Mouse (Mus musculus) hindbrain, postnatal 0 days (tissue): ENCODE measurements around the gene Kcnn3. TPM values are rescaled to one million over a fixed set of nuclear protein-coding genes. Genes with fewer than 3 reads are reported as not detected.
A peak's percentile ranks its signal among the peaks of the same experiment; 100 is the strongest.

Experiments used
- ATAC-seq: fragments of 200-750 bp; cut with Nextera tagmentation; 2 replicates; pipeline ENCODE4 v1.8.0; 2017; ENCODE audit warnings: mild to moderate bottlenecking, moderate TSS enrichment, moderate library complexity
- DNase-seq: peaks from one replicate; pipeline ENCODE4 v3.0.0-alpha.2; 2015; ENCODE audit warnings: low spot score
- H3K27ac ChIP-seq: fragments of 300-500 bp; sonication (generic); 2 replicates; pipeline ENCODE4 v1.5.1; 2014; ENCODE audit warnings: mild to moderate bottlenecking
- H3K27me3 ChIP-seq: fragments of 300-500 bp; sonication (generic); 2 replicates; pipeline ENCODE4 v1.6.1; 2014; ENCODE audit warnings: low read length, mixed read lengths; ENCODE audit not compliant: insufficient read depth
- H3K36me3 ChIP-seq: fragments of 300-500 bp; sonication (generic); 2 replicates; pipeline ENCODE4 v1.6.1; 2014; ENCODE audit warnings: low read length, mixed read lengths; ENCODE audit not compliant: insufficient read depth
- H3K4me1 ChIP-seq: fragments of 300-500 bp; sonication (generic); 2 replicates; pipeline ENCODE4 v1.6.1; 2014; ENCODE audit warnings: antibody characterized with exemption, low read length, mixed read lengths; ENCODE audit not compliant: insufficient read depth
- H3K4me2 ChIP-seq: fragments of 300-500 bp; sonication (generic); 2 replicates; pipeline ENCODE4 v1.6.1; 2014; ENCODE audit warnings: low read depth, mild to moderate bottlenecking, low read length, moderate library complexity, mixed read lengths
- H3K4me3 ChIP-seq: fragments of 300-500 bp; sonication (generic); 2 replicates; pipeline ENCODE4 v1.5.1; 2014; ENCODE audit warnings: low read length
- H3K9ac ChIP-seq: fragments of 300-500 bp; sonication (generic); replicated peaks from 2 replicates; pipeline ENCODE4 v1.6.1; 2014; ENCODE audit warnings: mild to moderate bottlenecking, low read length, moderate library complexity, mixed read lengths
- H3K9me3 ChIP-seq: fragments of 300-500 bp; sonication (generic); 2 replicates; pipeline ENCODE4 v1.6.1; 2016; ENCODE audit warnings: low read length, mixed read lengths
- CTCF ChIP-seq: IDR thresholded peaks from 2 replicates; pipeline ENCODE4 v1.5.1; 2016; ENCODE audit warnings: antibody characterized with exemption, control low read depth, low read depth
- WGBS: fragments of 180-500 bp; shearing (Covaris S2); extraction: QIAGEN DNeasy Blood & Tissue Kit; methylation state at CpG from one replicate; pipeline ENCODE4 v1.1.7; 2014; 5-methylcytosine and 5-hydroxymethylcytosine counted together
- polyA plus RNA-seq: library from polyadenylated mRNA; unstranded; fragments of >200 nt; fragmentation: Nextera tagmentation; extraction: Ambion mirVana; gene quantifications from 2 replicates; pipeline ENCODE4 v1.2.1, GENCODE M21; 2015
- total RNA-seq: library from RNA; depleted of rRNA; stranded (reverse); fragments of >200 nt; gene quantifications from 2 replicates; pipeline ENCODE4 v1.2.3, GENCODE M21; 2014

The Kcnn3 gene
- total and polyA plus RNA-seq, 2 experiments from 2014 or later = 7.4 to 27.3 TPM

DNA sequence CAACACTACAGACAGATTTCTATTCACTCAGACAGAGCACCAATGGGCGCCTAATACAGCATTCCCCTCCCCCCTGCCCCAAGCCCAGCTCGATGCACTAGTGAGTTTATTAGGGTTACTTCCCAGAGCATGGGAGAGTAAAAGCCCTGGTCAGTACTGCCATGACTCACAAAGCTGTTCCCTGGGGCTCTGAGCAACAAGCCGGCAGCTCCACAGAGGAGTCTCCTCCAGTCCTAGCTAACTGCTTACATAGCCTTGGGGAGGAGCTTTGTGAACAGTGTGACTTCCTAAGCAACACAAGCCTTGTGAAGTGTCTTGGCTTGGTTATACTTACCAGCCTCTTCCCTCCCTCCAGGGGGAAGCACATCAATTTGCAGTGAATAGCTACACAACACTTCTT is 183.6 kb downstream of the Kcnn3 start:
- Histone ChIP-seq H3K27ac (no peak overlapping the region), H3K4me3 (no peak overlapping the region), H3K4me1 (no peaks in the 10 kb centered on the region), H3K36me3 (no peaks in the 10 kb centered on the region), H3K27me3 (no peaks in the 10 kb centered on the region), H3K9me3 (no peaks in the 10 kb centered on the region), H3K9ac (no peak overlapping the region), H3K4me2 (no peak overlapping the region)
- TF ChIP-seq CTCF = no peak
- DNase-seq (no peak), ATAC-seq (0 out of 2 replicates have a peak, but pooled peaks have one; percentile 27)
- 47% methylated on average over 3 of the region's 3 CpGs for WGBS

DNA sequence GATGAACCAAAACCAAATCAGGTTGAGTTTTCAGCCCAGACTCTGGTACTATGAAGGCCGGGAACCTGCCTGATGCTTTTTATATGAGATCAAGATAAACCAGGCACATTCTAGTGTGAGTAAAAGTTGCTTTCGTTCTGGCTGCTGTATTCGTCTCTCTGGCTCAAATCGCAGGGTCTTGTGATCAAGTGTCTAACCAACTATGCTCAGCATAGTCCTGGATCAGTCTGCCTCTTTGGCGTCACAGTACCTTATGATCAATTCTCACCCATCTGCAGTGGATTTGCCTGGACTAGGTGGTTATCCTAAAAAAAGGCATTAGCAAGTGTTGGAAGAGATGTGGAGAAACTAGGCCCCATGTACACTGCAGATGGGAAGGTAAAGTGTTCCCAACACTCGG is 184.1 kb downstream of the Kcnn3 start:
- H3K9ac ChIP-seq = no peak overlapping the region
- no peak overlapping the region for H3K4me2 ChIP-seq
- no peak overlapping the region for H3K27ac ChIP-seq
- no peak overlapping the region for H3K4me3 ChIP-seq
- no peaks in the 10 kb centered on the region for H3K9me3 ChIP-seq
- DNase-seq (no peak), ATAC-seq (no peak)
- H3K4me1 ChIP-seq = no peaks in the 10 kb centered on the region
- WGBS = 83% methylated on average over 6 of the region's 6 CpGs
- no peaks in the 10 kb centered on the region for H3K27me3 ChIP-seq
- H3K36me3 ChIP-seq = no peaks in the 10 kb centered on the region
- TF ChIP-seq CTCF = no peak

DNA sequence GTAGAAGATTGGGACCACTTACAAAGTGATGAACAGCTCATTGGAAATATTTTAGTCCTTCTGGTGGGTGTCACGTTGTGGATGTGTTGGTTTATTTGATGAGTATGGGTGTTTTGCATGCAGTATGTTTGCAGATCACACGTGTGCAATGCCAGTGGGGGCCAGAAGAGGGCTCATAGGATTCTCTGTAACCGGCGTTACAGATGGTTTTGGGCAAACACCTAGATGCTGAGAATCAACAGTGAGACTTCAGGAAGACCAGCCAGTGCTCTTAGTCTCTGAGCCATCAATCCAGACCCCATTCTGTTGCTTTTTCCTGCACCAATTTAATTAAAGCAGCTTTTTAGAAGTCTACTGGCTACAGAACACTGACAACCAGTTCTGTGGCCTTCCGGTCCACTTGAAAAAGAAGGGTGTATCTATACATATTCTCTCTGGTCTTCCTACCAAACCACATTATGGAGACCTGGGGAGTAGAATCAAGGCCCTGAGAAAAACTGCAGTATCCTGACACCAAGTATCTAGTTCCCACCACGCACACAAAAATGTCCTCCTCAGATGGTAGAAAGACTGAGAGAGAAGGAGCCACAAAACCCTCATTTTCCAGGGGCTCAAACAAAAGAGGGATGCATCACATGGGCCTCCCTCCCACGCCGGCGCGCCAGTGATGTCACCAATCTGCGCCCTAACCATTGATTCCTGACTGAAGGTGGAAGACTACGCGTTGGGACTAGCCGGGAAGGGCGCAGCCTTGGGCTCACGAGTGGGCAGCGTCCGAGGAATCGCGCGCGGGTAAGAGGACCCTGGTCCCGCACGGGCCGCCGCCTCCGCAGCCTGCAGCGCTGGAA is 194.6 kb downstream of the Kcnn3 start, which contains the start of gene Adar:
Gene Adar (plus strand): TSS at position 664 of the 848 bp plus-strand sequence.
- no peaks in the 10 kb centered on the region for H3K27me3 ChIP-seq
- H3K9ac ChIP-seq = peak within 1 kb of the TSS; percentile 96
- peak within 1 kb of the TSS; percentile 96 for H3K4me3 ChIP-seq
- TF ChIP-seq CTCF = peak; percentile 81
- peak; percentile 93 for DNase-seq
- 6% methylated on average over 25 of the region's 28 CpGs for WGBS
- H3K9me3 ChIP-seq = no peaks in the 10 kb centered on the region
- H3K4me1 ChIP-seq = peaks cover 5% of the 10 kb centered on the region; the same call in 1 of the 2 replicates
- H3K27ac ChIP-seq = peak within 1 kb of the TSS; percentile 97
- peak within 1 kb of the TSS; percentile 81 for H3K4me2 ChIP-seq
- ATAC-seq = peak; percentile 93
- no peaks in the 10 kb centered on the region for H3K36me3 ChIP-seq

GRCm38 (mm10) chr3:89715207-89715966 is 195.4 kb downstream of the Kcnn3 start:
- Histone ChIP-seq H3K27me3 (no peaks in the 10 kb centered on the region), H3K4me1 (peaks cover 5% of the 10 kb centered on the region; the same call in 1 of the 2 replicates), H3K9ac (peak overlapping the region; percentile 96), H3K9me3 (no peaks in the 10 kb centered on the region), H3K4me3 (peak overlapping the region; percentile 96), H3K36me3 (no peaks in the 10 kb centered on the region), H3K4me2 (peak overlapping the region; percentile 81), H3K27ac (peak overlapping the region; percentile 97)
- 2% methylated on average over 50 of the region's 59 CpGs for WGBS
- TF ChIP-seq CTCF = no peak
- DNase-seq (peak; percentile 72), ATAC-seq (peak; percentile 85)

DNA sequence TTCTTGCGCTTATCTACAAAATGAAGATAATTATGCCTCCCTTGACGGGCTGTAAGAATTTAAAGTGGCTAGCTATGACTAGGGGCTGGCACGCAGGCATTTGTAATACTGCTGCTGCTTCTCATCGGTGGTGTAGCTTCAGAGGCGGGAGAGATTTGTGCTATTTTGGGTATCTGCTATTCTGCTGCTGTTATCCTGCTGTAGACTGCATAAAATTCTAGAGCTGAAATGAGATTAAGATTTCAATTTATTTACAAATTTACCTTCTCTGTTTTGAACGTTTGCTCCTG is 195.9 kb downstream of the Kcnn3 start:
- Histone ChIP-seq H3K4me2 (peak overlapping the region; percentile 81), H3K4me1 (peaks cover 5% of the 10 kb centered on the region; the same call in 1 of the 2 replicates), H3K27ac (peak overlapping the region; percentile 97), H3K9ac (peak overlapping the region; percentile 96), H3K9me3 (no peaks in the 10 kb centered on the region), H3K4me3 (peak overlapping the region; percentile 96), H3K27me3 (no peaks in the 10 kb centered on the region), H3K36me3 (no peaks in the 10 kb centered on the region)
- DNase-seq = peak; percentile 4
- no peak for ATAC-seq
- WGBS = 41% methylated on average over 6 of the region's 6 CpGs
- TF ChIP-seq CTCF = no peak

DNA sequence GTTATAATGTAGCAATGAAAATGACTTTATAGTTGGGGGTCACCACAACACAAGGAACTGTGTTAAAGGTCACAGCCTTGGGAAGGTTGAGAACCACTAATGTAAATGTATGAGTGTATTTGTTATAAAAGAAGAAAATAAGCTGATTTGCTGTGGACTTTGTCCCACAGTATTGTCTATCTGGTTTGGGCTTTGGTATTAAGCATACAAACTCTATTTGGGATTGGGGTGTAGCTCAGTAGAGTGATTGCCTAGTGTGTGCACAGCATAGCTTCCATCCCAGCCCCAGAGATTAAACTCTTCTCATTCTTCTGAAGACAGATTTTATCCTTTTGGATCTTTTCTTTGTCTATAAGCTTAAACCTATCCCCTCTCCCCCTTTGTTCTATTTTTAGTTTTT is 202.1 kb downstream of the Kcnn3 start:
- DNase-seq (no peak), ATAC-seq (no peak)
- no peak for TF ChIP-seq CTCF
- no peak overlapping the region for H3K4me3 ChIP-seq
- no peaks in the 10 kb centered on the region for H3K9me3 ChIP-seq
- no peak overlapping the region for H3K4me2 ChIP-seq
- no peak overlapping the region for H3K9ac ChIP-seq
- H3K27me3 ChIP-seq = no peaks in the 10 kb centered on the region
- no peaks in the 10 kb centered on the region for H3K36me3 ChIP-seq
- no peaks in the 10 kb centered on the region for H3K4me1 ChIP-seq
- no peak overlapping the region for H3K27ac ChIP-seq
